Comparison of ENCODE assay signal across 8 mouse cellular contexts in genomic region chr9:21243826-21244427, GRCm38 (mm10). TPM values are rescaled to one million over a fixed set of nuclear protein-coding genes. Genes with fewer than 3 reads are reported as not detected.
A peak's percentile ranks its signal among the peaks of the same experiment; 100 is the strongest.
DNase-seq lines count a peak whose midpoint lies in the region; ATAC-seq and TF ChIP-seq lines count a peak whose summit lies in the region.

No protein-coding gene starts in this region.

- no peaks in the 10 kb centered on the region for H3K79me2 ChIP-seq in heart, adult 2 months (replicated peaks; ENCODE audit: control insufficient read depth, insufficient read depth, low read length)

- peaks cover 13% of the 10 kb centered on the region for H3K27me3 ChIP-seq in heart, adult 2 months (ENCODE audit: control insufficient read depth, insufficient read depth, low read length)
- no peaks in the 10 kb centered on the region for H3K27me3 ChIP-seq in testis, adult 2 months (ENCODE audit: control insufficient read depth, insufficient read depth, low read length)
- peaks cover 74% of the 10 kb centered on the region for H3K27me3 ChIP-seq in liver, embryonic 13.5 days

- no peak for TF ChIP-seq EP300 in heart, adult 2 months (IDR thresholded peaks at IDR 0.05; ENCODE audit: insufficient read depth, low read depth, low read length)

- TF ChIP-seq POLR2A in heart, adult 2 months (IDR thresholded peaks at IDR 0.05; ENCODE audit: insufficient read depth, low read depth, low read length), result no peak
- no peak for TF ChIP-seq POLR2A in testis, adult 2 months (IDR thresholded peaks at IDR 0.05; ENCODE audit: control insufficient read depth, low read depth, low read length)

- H3K4me1 ChIP-seq in heart, adult 2 months (ENCODE audit: control insufficient read depth, insufficient read depth, low read length), result 0 out of 2 replicates have a peak, but pooled peaks cover 1% of the 10 kb centered on the region
- peaks cover 17% of the 10 kb centered on the region for H3K4me1 ChIP-seq in testis, adult 2 months (ENCODE audit: control insufficient read depth, insufficient read depth, low read length)
- H3K4me1 ChIP-seq in liver, embryonic 13.5 days (replicated peaks), result peaks cover 43% of the 10 kb centered on the region

- no peaks in the 10 kb centered on the region for H3K9me3 ChIP-seq in liver, embryonic 13.5 days (replicated peaks)

- TF ChIP-seq CTCF in heart, adult 2 months (IDR thresholded peaks at IDR 0.05), result no peak
- no peak for TF ChIP-seq CTCF in testis, adult 2 months (IDR thresholded peaks at IDR 0.05; ENCODE audit: control insufficient read depth, insufficient read depth, insufficient replicate concordance, low read depth, low read length)

- intact Hi-C loops in heart, adult 2 months (cut with DNase I), result loop anchor here (5.0 kb wide), 2 partner anchors 123 to 168 kb away; partner anchors contain the start of genes Ilf3 and Qtrt1

- DNase-seq in heart, adult 2 months, result no peak
- no peak for DNase-seq in heart, adult 11 months
- DNase-seq in testis, postnatal 10 days (ENCODE audit: low spot score), result no peak
- no peak for DNase-seq in liver, embryonic 13.5 days
- no peak for DNase-seq in MN1 (ENCODE audit: low spot score)
- no peak for DNase-seq in urinary bladder, adult 2 months (ENCODE audit: low spot score)
- DNase-seq in thymus, postnatal 10 days (ENCODE audit: low spot score in 2 of 2), result no peak

- no peak overlapping the region for H3K27ac ChIP-seq in heart, adult 2 months
- H3K27ac ChIP-seq in testis, adult 2 months (ENCODE audit: control insufficient read depth, insufficient read depth, low read depth, low read length), result no peak overlapping the region
- no peak overlapping the region for H3K27ac ChIP-seq in liver, embryonic 13.5 days

- H3K36me3 ChIP-seq in heart, adult 2 months (ENCODE audit: control insufficient read depth, insufficient read depth, low read length), result no peaks in the 10 kb centered on the region
- H3K36me3 ChIP-seq in testis, adult 2 months (ENCODE audit: control insufficient read depth, insufficient read depth, low read length), result no peaks in the 10 kb centered on the region
- no peaks in the 10 kb centered on the region for H3K36me3 ChIP-seq in liver, embryonic 13.5 days

- H3K9ac ChIP-seq in heart, adult 2 months (ENCODE audit: low read depth, low read length), result peak overlapping the region; percentile 62
- no peak overlapping the region for H3K9ac ChIP-seq in liver, embryonic 13.5 days

- H3K4me3 ChIP-seq in heart, adult 2 months, result peak overlapping the region; percentile 46
- peak overlapping the region; percentile 12 for H3K4me3 ChIP-seq in testis, adult 2 months (ENCODE audit: control insufficient read depth, low read depth, low read length)
- H3K4me3 ChIP-seq in liver, embryonic 13.5 days (replicated peaks), result peak overlapping the region; percentile 48

- peak overlapping the region; percentile 63 for H3K4me2 ChIP-seq in liver, embryonic 13.5 days

- ATAC-seq in liver, embryonic 13.5 days (ENCODE audit: low read depth), result no peak

- whole genome bisulfite sequencing in heart, adult 2 months, result 6% methylated on average over 42 of the region's 42 CpGs
- WGBS in liver, embryonic 13.5 days (ENCODE audit: insufficient replicate concordance), result 6% methylated on average over 42 of the region's 42 CpGs

RNA-seq across cellular contexts. Expression of gene S1pr5, which starts 4.3 kb away (rescaled TPM):
- 1 to 10 TPM; 1.2 to 1.3 TPM for total RNA-seq in heart, adult 2 months (2021)
- polyA plus RNA-seq in heart, adult 2 months (2012; rRNA removed), result 0.73 and 1.5 TPM in 2 replicates
- not detected in 2 replicates for polyA plus RNA-seq in testis, adult 2 months (2012; rRNA removed)
- 0.03 and 0.10 TPM in 2 replicates for polyA plus RNA-seq in liver, embryonic 13.5 days (2015; fragmentation: Nextera tagmentation; extraction: Ambion mirVana)
- polyA plus RNA-seq in urinary bladder, adult 2 months (2012; rRNA removed), result 0.32 and 0.47 TPM in 2 replicates

RNA-seq across cellular contexts. Expression of gene Keap1, which starts 4.8 kb away (rescaled TPM):
- total RNA-seq in heart, adult 2 months (2021), result 10 to 100 TPM; 37.6 to 47.2 TPM
- polyA plus RNA-seq in heart, adult 2 months (2012; rRNA removed), result 40.4 and 46.0 TPM in 2 replicates
- polyA plus RNA-seq in testis, adult 2 months (2012; rRNA removed), result 46.9 and 52.8 TPM in 2 replicates
- polyA plus RNA-seq in liver, embryonic 13.5 days (2015; fragmentation: Nextera tagmentation; extraction: Ambion mirVana), result 31.9 TPM in 2 replicates
- polyA plus RNA-seq in urinary bladder, adult 2 months (2012; rRNA removed), result 36.8 and 38.7 TPM in 2 replicates

RNA-seq across cellular contexts. Expression of gene Atg4d, which starts 21.2 kb away (rescaled TPM):
- 100 to 1,000 TPM in 1 of 2 experiments, 10 to 100 TPM in 1; 88.7 to 100 TPM for total RNA-seq in heart, adult 2 months (2021)
- polyA plus RNA-seq in heart, adult 2 months (2012; rRNA removed), result 60.8 and 72.6 TPM in 2 replicates
- 27.5 and 31.8 TPM in 2 replicates for polyA plus RNA-seq in testis, adult 2 months (2012; rRNA removed)
- 85.5 and 86.2 TPM in 2 replicates for polyA plus RNA-seq in liver, embryonic 13.5 days (2015; fragmentation: Nextera tagmentation; extraction: Ambion mirVana)
- polyA plus RNA-seq in urinary bladder, adult 2 months (2012; rRNA removed), result 23.6 and 27.3 TPM in 2 replicates

RNA-seq across cellular contexts. Expression of gene Kri1, which starts 43.8 kb away (rescaled TPM):
- 10 to 100 TPM; 16.3 to 16.8 TPM for total RNA-seq in heart, adult 2 months (2021)
- 10.5 and 12.8 TPM in 2 replicates for polyA plus RNA-seq in heart, adult 2 months (2012; rRNA removed)
- polyA plus RNA-seq in testis, adult 2 months (2012; rRNA removed), result 35.0 and 36.9 TPM in 2 replicates
- 9.9 and 10.3 TPM in 2 replicates for polyA plus RNA-seq in liver, embryonic 13.5 days (2015; fragmentation: Nextera tagmentation; extraction: Ambion mirVana)
- 31.0 and 31.8 TPM in 2 replicates for polyA plus RNA-seq in urinary bladder, adult 2 months (2012; rRNA removed)

RNA-seq across cellular contexts. Expression of gene Cdkn2d, which starts 47.3 kb away (rescaled TPM):
- 10 to 100 TPM; 11.3 to 15.0 TPM for total RNA-seq in heart, adult 2 months (2021)
- 25.0 and 32.9 TPM in 2 replicates for polyA plus RNA-seq in heart, adult 2 months (2012; rRNA removed)
- 98.6 and 107 TPM in 2 replicates for polyA plus RNA-seq in testis, adult 2 months (2012; rRNA removed)
- polyA plus RNA-seq in liver, embryonic 13.5 days (2015; fragmentation: Nextera tagmentation; extraction: Ambion mirVana), result 104 and 105 TPM in 2 replicates
- 17.9 and 18.2 TPM in 2 replicates for polyA plus RNA-seq in urinary bladder, adult 2 months (2012; rRNA removed)
